Mouse (Mus musculus) olfactory bulb, adult 2 months (tissue): ENCODE measurements around the gene Gm49601.

Experiments
- CTCF ChIP-seq: fragments of 200-500 bp; IDR thresholded peaks from 2 replicates; pipeline ENCODE4 v1.5.1; 2012; ENCODE audit warnings: low read depth, mild to moderate bottlenecking, low read length, moderate library complexity; ENCODE audit not compliant: insufficient read depth
- POLR2A ChIP-seq: fragments of 200-500 bp; IDR thresholded peaks from 2 replicates; pipeline ENCODE4 v1.6.1; 2012; ENCODE audit warnings: mild to moderate bottlenecking, low read depth, low read length, moderate library complexity; ENCODE audit not compliant: insufficient read depth

DNA sequence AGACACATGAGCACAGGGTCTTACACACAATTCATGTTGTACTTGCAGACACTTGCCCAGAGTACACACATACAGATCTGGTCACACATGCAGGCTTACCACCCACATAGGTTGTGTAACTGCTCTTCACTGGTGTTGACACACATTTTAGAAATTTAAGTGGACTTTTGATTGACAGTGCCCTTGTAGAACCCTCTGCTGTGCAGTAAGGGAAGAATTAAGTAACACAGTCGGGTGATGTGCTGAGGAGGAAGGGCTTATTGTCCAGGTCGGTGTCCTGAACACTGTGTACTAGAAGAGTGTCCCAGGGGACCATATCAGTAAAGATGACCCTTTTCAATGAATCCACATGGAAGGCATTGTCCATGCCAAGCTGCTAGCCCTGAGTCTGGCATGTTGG, 32.3 kb downstream of the Gm49601 start:
- TF ChIP-seq CTCF (no peak), POLR2A (no peak)
